Mouse (Mus musculus): Measurements from ENCODE around the gene Lap3.

DNA sequence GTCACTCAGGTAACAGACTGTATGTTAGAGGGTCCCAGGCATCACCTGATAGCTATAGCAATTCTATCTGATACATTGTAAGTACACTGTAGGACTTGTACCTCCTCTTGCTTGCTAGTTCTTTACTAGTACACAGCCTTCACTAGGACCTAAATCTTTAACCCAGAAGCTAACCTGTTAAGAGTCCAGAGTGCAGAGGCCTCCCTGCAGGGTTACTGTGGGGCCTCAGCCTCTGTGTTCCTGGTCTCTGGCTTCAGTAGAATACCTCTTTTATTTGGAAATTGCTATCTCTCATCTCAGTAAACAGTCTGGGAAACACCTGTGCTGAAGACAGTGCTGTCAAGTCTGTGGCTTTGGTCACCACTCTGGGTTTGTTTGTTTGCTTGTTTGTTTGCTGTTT lies 2.9 kb downstream of the Lap3 start:
- no peak for TF ChIP-seq CTCF (IDR thresholded peaks at IDR 0.05; ENCODE audit: control insufficient read depth, insufficient read depth, insufficient replicate concordance, low read depth, low read length)
- no peak for TF ChIP-seq POLR2A (IDR thresholded peaks at IDR 0.05; ENCODE audit: control insufficient read depth, low read depth, low read length)
